Mouse (Mus musculus): ENCODE data around the gene Zswim1. TPM values are rescaled to one million over a fixed set of nuclear protein-coding genes. Genes with fewer than 3 reads are reported as not detected.
"Not testable (repeated sequence)": the region's sequence is repeated elsewhere in the genome, so short reads cannot be mapped to it uniquely, and the experiment has no call there.

Gene Zswim1
- total RNA-seq, 2 experiments from 2014 or later = 3.5 to 4.5 TPM

DNA sequence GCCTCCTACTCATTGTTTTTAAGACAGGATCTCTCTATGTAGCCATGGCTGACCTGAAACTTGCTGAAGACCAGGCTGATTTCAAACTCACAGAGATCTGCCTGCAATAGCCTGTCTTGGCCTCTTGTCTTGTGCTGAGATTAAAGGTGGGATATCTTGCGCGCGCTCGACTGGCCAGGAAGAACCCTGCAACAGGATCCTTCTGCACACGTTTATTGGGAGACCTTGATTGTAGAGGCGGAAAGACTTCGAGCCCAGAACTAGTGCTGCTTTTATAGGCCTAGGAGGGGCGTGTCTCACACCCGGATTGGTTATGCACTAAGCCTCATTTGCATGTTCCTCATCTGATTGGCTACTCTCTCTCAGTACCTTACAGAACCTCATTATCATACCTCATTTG, 40.9 kb downstream of the Zswim1 start:
- not testable (repeated sequence) for DNase-seq

- no peak for DNase-seq
These were observed 42.1 kb downstream of the Zswim1 start for GRCm38 (mm10) chr2:164864593-164864992.

- no peak for DNase-seq
These were observed 44.5 kb downstream of the Zswim1 start for GRCm38 (mm10) chr2:164866741-164867551.

- DNase-seq = no peak
These were observed 45.1 kb downstream of the Zswim1 start for GRCm38 (mm10) chr2:164867566-164867965.

DNA sequence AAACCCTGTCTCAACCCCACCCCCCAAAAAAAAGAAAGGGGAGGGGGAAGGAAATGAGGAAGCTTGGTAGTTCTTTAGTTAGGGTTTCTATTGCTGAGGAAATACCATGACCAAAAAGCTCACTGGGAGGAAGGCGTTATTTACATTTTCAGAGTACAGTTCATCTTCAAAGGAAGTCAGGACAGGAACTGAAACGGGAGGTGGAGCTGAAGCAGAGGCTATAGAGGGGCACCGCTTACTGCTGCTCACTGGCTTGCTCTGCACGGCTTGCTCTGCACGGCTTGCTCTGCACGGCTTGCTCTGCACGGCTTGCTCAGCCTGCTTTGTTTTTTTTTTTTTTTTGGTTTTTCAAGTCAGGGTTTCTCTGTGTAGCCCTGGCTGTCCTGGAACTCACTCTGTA, 46.0 kb downstream of the Zswim1 start:
- no peak for DNase-seq

GRCm38 (mm10) chr2:164871602-164872303, 49.3 kb downstream of the Zswim1 start:
- DNase-seq = no peak

GRCm38 (mm10) chr2:164873621-164874020, 51.1 kb downstream of the Zswim1 start:
- DNase-seq = no peak

GRCm38 (mm10) chr2:164874239-164874769, 51.8 kb downstream of the Zswim1 start:
- no peak for DNase-seq

- DNase-seq = not testable (repeated sequence)
These were observed 53.2 kb downstream of the Zswim1 start for GRCm38 (mm10) chr2:164875648-164876047.

Other genes starting within 250 kb of the Zswim1 start
- gene Spint3, start 249.2 kb upstream of the Zswim1 start, total RNA-seq (2021) = not detected
- not detected for gene Wfdc6a, start 237.2 kb upstream of the Zswim1 start, total RNA-seq (2021)
- gene Eppin, start 229.1 kb upstream of the Zswim1 start, total RNA-seq (2021) = not detected
- not detected for gene Wfdc6b, start 209.2 kb upstream of the Zswim1 start, total RNA-seq (2021)
- gene Wfdc8, start 209.1 kb upstream of the Zswim1 start, total RNA-seq (2021) = not detected
- not detected for gene Wfdc16, start 183.9 kb upstream of the Zswim1 start, total RNA-seq (2021)
- not detected for gene Wfdc10, start 166.6 kb upstream of the Zswim1 start, total RNA-seq (2021)
- not detected for gene Wfdc9, start 166.1 kb upstream of the Zswim1 start, total RNA-seq (2021)
- not detected for gene Wfdc11, start 148.6 kb upstream of the Zswim1 start, total RNA-seq (2021)
- not detected for gene Wfdc13, start 137.6 kb upstream of the Zswim1 start, total RNA-seq (2021)
- gene Spint4, start 124.2 kb upstream of the Zswim1 start, total RNA-seq (2021) = not detected
- gene Spint5, start 107.4 kb upstream of the Zswim1 start, total RNA-seq (2021) = not detected
- not detected for gene Wfdc3, start 76.8 kb upstream of the Zswim1 start, total RNA-seq (2021)
- 10 to 100 TPM; 27.4 to 31.9 TPM for gene Dnttip1, start 76.7 kb upstream of the Zswim1 start, total RNA-seq (2021)
- 10 to 100 TPM; 14.2 to 16.9 TPM for gene Ube2c, start 52.8 kb upstream of the Zswim1 start, total RNA-seq (2021)
- over 10,000 TPM; 13,775 to 14,965 TPM for gene Tnnc2, start 42.7 kb upstream of the Zswim1 start, total RNA-seq (2021)
- gene Snx21, start 36.9 kb upstream of the Zswim1 start, total RNA-seq (2021) = 10 to 100 TPM; 18.1 to 20.5 TPM
- 10 to 100 TPM in 1 of 2 experiments, 1 to 10 TPM in 1; 9.7 to 10.4 TPM for gene Acot8, start 17.8 kb upstream of the Zswim1 start, total RNA-seq (2021)
- gene Zswim3, start 17.6 kb upstream of the Zswim1 start, total RNA-seq (2021) = 1 to 10 TPM; 1.2 to 1.4 TPM
- under 1 TPM; 0.68 TPM for gene Spata25, start 5.9 kb downstream of the Zswim1 start, total RNA-seq (2021)
- 10 to 100 TPM; 53.3 to 75.2 TPM for gene Ctsa, start 10.2 kb downstream of the Zswim1 start, total RNA-seq (2021)
- gene Neurl2, start 10.8 kb downstream of the Zswim1 start, total RNA-seq (2021) = 10 to 100 TPM; 39.2 to 45.2 TPM
- gene Pltp, start 35.0 kb downstream of the Zswim1 start, total RNA-seq (2021) = 10 to 100 TPM; 15.2 to 18.5 TPM
- gene Pcif1, start 56.6 kb downstream of the Zswim1 start, total RNA-seq (2021) = 10 to 100 TPM; 31.2 to 34.3 TPM
- 10 to 100 TPM in 1 of 2 experiments, 1 to 10 TPM in 1; 8.5 to 11.0 TPM for gene Zfp335, start 89.1 kb downstream of the Zswim1 start, total RNA-seq (2021)
- gene Mmp9, start 118.1 kb downstream of the Zswim1 start, total RNA-seq (2021) = 10 to 100 TPM in 1 of 2 experiments, 1 to 10 TPM in 1; 1.2 to 96.6 TPM
- gene Slc12a5, start 138.1 kb downstream of the Zswim1 start, total RNA-seq (2021) = 1 to 10 TPM; 1.4 to 1.5 TPM
- gene Ncoa5, start 212.2 kb downstream of the Zswim1 start, total RNA-seq (2021) = 10 to 100 TPM; 13.4 to 20.4 TPM
- under 1 TPM; 0.95 to 0.96 TPM for gene Cd40, start 232.9 kb downstream of the Zswim1 start, total RNA-seq (2021)